16 mouse cellular contexts compared by ENCODE assay signal in genomic region chr16:32671206-32671887, GRCm38 (mm10). TPM values are rescaled to one million over a fixed set of nuclear protein-coding genes. Genes with fewer than 3 reads are reported as not detected.
A peak's percentile ranks its signal among the peaks of the same experiment; 100 is the strongest.
DNase-seq lines count a peak whose midpoint lies in the region; ATAC-seq and TF ChIP-seq lines count a peak whose summit lies in the region.
"Had no signal": no experiment of that assay in that cellular context is flagged by ENCODE, and none has a peak within 500 bp of the region (broad histone marks: within the 10 kb centered on the region; RNA-seq: fewer than 3 reads in every experiment).

No protein-coding gene starts in this region.

- H3K4me1 ChIP-seq in hindbrain, embryonic 10.5 days (replicated peaks) = peaks cover 28% of the 10 kb centered on the region
- peaks cover 3% of the 10 kb centered on the region; the same call in 1 of the 2 replicates for H3K4me1 ChIP-seq in hindbrain, embryonic 14.5 days (replicated peaks; ENCODE audit: control insufficient read depth, insufficient read depth, low read length)
- peaks cover 100% of the 10 kb centered on the region for H3K4me1 ChIP-seq in E14TG2a.4 (replicated peaks; ENCODE audit: low read depth, low read length)
- peaks cover 78% of the 10 kb centered on the region for H3K4me1 ChIP-seq in liver, embryonic 13.5 days (replicated peaks)

- ATAC-seq in hindbrain, embryonic 14.5 days (ENCODE audit: low FRiP score) = no peak
- ATAC-seq in liver, embryonic 13.5 days (ENCODE audit: low read depth) = no peak
- no peak for ATAC-seq in monocyte, adult 5-6 weeks (replicated peaks; ENCODE audit: insufficient number of reproducible peaks, low FRiP score, low TSS enrichment, poor library complexity, severe bottlenecking)

- H3K9me3 ChIP-seq in hindbrain, embryonic 10.5 days = no peaks in the 10 kb centered on the region
- H3K9me3 ChIP-seq in hindbrain, embryonic 14.5 days (ENCODE audit: control insufficient read depth, low read length) = no peaks in the 10 kb centered on the region
- no peaks in the 10 kb centered on the region for H3K9me3 ChIP-seq in E14TG2a.4 (ENCODE audit: low read length)
- H3K9me3 ChIP-seq in liver, embryonic 13.5 days (replicated peaks) = no peaks in the 10 kb centered on the region
- H3K9me3 ChIP-seq: embryonic facial prominence, embryonic 13.5 days; forebrain, embryonic 12.5 days; megakaryocyte, embryonic 14.5 days had no signal

- peak; percentile 12 for DNase-seq in cerebellum, adult 9-11 months
- no peak for DNase-seq in cerebellum, postnatal 10 days
- no peak for DNase-seq in hindbrain, embryonic 10.5 days (ENCODE audit: low spot score)
- no peak for DNase-seq in hindbrain, embryonic 14.5 days (ENCODE audit: low spot score)
- DNase-seq in liver, embryonic 13.5 days = no peak
- no peak for DNase-seq in thymus, postnatal 10 days (ENCODE audit: low spot score in 2 of 2)
- DNase-seq: adrenal gland, postnatal 10 days; cerebellum, adult 2 months; kidney, adult 8-10 months; lung, postnatal 14 days; thymus, postnatal 25 days had no signal

- no peak overlapping the region for H3K4me2 ChIP-seq in hindbrain, embryonic 14.5 days (replicated peaks)
- H3K4me2 ChIP-seq in liver, embryonic 13.5 days = 0 out of 2 replicates have a peak overlapping the region, but pooled peaks have one; percentile 4
- H3K4me2 ChIP-seq: embryonic facial prominence, embryonic 13.5 days; forebrain, embryonic 12.5 days had no signal

- H3K9ac ChIP-seq in hindbrain, embryonic 14.5 days = no peak overlapping the region
- peak overlapping the region; percentile 40 for H3K9ac ChIP-seq in liver, embryonic 13.5 days
- H3K9ac ChIP-seq: embryonic facial prominence, embryonic 13.5 days; forebrain, embryonic 12.5 days had no signal

- no peak for TF ChIP-seq CTCF in E14TG2a.4 (conservative IDR thresholded peaks at IDR 0.05; ENCODE audit: low read length)

- H3K4me3 ChIP-seq in hindbrain, embryonic 10.5 days = no peak overlapping the region
- no peak overlapping the region for H3K4me3 ChIP-seq in hindbrain, embryonic 14.5 days (replicated peaks; ENCODE audit: low read length)
- H3K4me3 ChIP-seq in E14TG2a.4 (replicated peaks; ENCODE audit: low read length) = 0 out of 2 replicates have a peak overlapping the region, but pooled peaks have one; percentile 10
- no peak overlapping the region for H3K4me3 ChIP-seq in liver, embryonic 13.5 days (replicated peaks)
- H3K4me3 ChIP-seq: embryonic facial prominence, embryonic 13.5 days; forebrain, embryonic 12.5 days; megakaryocyte, embryonic 14.5 days had no signal

- 87% methylated on average over 13 of the region's 13 CpGs for WGBS in hindbrain, embryonic 10.5 days
- WGBS in hindbrain, embryonic 14.5 days = 89% methylated on average over 13 of the region's 13 CpGs
- 74% methylated on average over 13 of the region's 13 CpGs for WGBS in liver, embryonic 13.5 days (ENCODE audit: insufficient replicate concordance)

- H3K36me3 ChIP-seq in hindbrain, embryonic 10.5 days = peaks cover 81% of the 10 kb centered on the region
- peaks cover 76% of the 10 kb centered on the region for H3K36me3 ChIP-seq in hindbrain, embryonic 14.5 days (replicated peaks; ENCODE audit: control insufficient read depth, insufficient read depth)
- H3K36me3 ChIP-seq in E14TG2a.4 (ENCODE audit: insufficient read depth, low read length) = peaks cover 93% of the 10 kb centered on the region
- H3K36me3 ChIP-seq in liver, embryonic 13.5 days = peaks cover 73% of the 10 kb centered on the region

- no peaks in the 10 kb centered on the region for H3K27me3 ChIP-seq in hindbrain, embryonic 10.5 days (ENCODE audit: insufficient read depth, poor library complexity, severe bottlenecking)
- no peaks in the 10 kb centered on the region for H3K27me3 ChIP-seq in hindbrain, embryonic 14.5 days (ENCODE audit: control insufficient read depth, insufficient read depth, low read length)
- no peaks in the 10 kb centered on the region for H3K27me3 ChIP-seq in E14TG2a.4 (ENCODE audit: insufficient read depth, low read length)
- H3K27me3 ChIP-seq in liver, embryonic 13.5 days = no peaks in the 10 kb centered on the region
- H3K27me3 ChIP-seq: embryonic facial prominence, embryonic 13.5 days; forebrain, embryonic 12.5 days; megakaryocyte, embryonic 14.5 days had no signal

- H3K27ac ChIP-seq in hindbrain, embryonic 10.5 days = peak overlapping the region; percentile 66; the same call in 1 of the 2 replicates
- H3K27ac ChIP-seq in hindbrain, embryonic 14.5 days = no peak overlapping the region
- peak overlapping the region; percentile 65; the same call in 1 of the 2 replicates for H3K27ac ChIP-seq in liver, embryonic 13.5 days
- H3K27ac ChIP-seq: embryonic facial prominence, embryonic 13.5 days; forebrain, embryonic 12.5 days had no signal

RNA-seq across cellular contexts. Expression of gene Tnk2, which starts 27.7 kb away (rescaled TPM):
- 7.8 and 8.4 TPM in 2 replicates for polyA plus RNA-seq in hindbrain, embryonic 10.5 days (2016; fragmentation: Nextera tagmentation; extraction: Ambion mirVana)
- 17.4 and 20.0 TPM in 2 replicates for polyA plus RNA-seq in hindbrain, embryonic 14.5 days (2014; fragmentation: Nextera tagmentation; extraction: Ambion mirVana)
- polyA plus RNA-seq in liver, embryonic 13.5 days (2015; fragmentation: Nextera tagmentation; extraction: Ambion mirVana) = 4.2 and 4.9 TPM in 2 replicates
- 16.2 to 63.7 TPM (median 26.3 TPM) in 3 replicates for total RNA-seq in monocyte, adult 5-6 weeks (2017)
